Mouse (Mus musculus) kidney, adult 11 months (tissue): ENCODE measurements around the gene Ppp1cb.

Source experiments
- DNase-seq: peaks from one replicate; pipeline ENCODE4 v3.0.0; 2022

Gene Ppp1cb

GRCm38 (mm10) chr5:32445287-32445921 is 13.2 kb upstream of the Ppp1cb start:
- no peak for DNase-seq

GRCm38 (mm10) chr5:32446394-32446793 is 12.2 kb upstream of the Ppp1cb start:
- peak; percentile 76 for DNase-seq

GRCm38 (mm10) chr5:32446810-32447209 is 11.8 kb upstream of the Ppp1cb start:
- no peak for DNase-seq

- DNase-seq = no peak
Observed at GRCm38 (mm10) chr5:32459251-32459881, 723 bp downstream of the Ppp1cb start.

DNA sequence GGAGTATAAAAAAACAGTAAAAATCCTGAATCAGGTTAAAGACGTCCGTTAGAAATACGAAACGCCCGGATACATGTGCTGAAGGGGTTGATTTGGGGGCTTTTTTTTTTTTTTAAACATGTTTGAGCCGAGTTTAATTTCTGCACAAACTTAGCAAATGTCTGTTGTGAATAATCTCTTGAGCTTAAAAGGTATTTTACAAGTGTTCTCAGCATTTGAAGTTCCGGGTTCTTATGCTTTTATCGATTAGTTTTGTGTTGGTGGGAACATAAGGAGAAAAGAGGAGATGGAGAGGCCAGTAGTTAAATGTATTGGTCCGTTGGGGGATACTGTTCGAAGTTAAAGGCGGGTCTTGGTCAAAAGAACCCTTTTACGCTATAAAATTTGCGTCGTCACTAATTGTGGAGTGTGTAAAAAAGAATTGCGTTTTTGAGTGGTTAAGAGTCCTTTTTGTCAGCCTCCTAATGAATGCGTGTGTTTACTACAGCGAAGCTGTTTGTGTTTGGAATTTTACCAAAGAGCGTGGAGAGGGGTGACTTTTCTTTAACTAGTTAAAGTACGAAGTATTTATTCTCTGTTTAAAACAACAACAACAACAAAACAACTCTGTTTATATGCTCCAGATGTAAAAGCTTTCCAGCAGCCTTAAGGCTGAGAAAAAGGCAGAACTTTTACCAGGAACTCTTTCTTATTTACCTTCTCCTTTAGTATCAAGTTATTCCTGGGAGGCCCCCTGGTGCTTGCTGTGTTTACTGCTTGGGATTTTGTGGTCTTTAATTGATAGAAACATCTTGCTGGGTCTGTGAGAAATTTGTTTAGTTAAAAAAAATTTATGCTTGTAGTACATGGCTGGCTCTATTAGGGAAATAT is 1.5 kb downstream of the Ppp1cb start:
- peak; percentile 46 for DNase-seq

GRCm38 (mm10) chr5:32460973-32461372 is 2.3 kb downstream of the Ppp1cb start:
- DNase-seq = no peak

GRCm38 (mm10) chr5:32472332-32473028 is 13.8 kb downstream of the Ppp1cb start:
- peak; percentile 23 for DNase-seq

GRCm38 (mm10) chr5:32473029-32473352 is 14.3 kb downstream of the Ppp1cb start:
- peak; percentile 7 for DNase-seq

GRCm38 (mm10) chr5:32476501-32476900 is 17.9 kb downstream of the Ppp1cb start:
- DNase-seq = no peak

- no peak for DNase-seq
Observed at GRCm38 (mm10) chr5:32478972-32479371, 20.3 kb downstream of the Ppp1cb start.

- DNase-seq = no peak
Observed at GRCm38 (mm10) chr5:32485430-32485829, 26.8 kb downstream of the Ppp1cb start.

- no peak for DNase-seq
Observed at GRCm38 (mm10) chr5:32488044-32488443, 29.4 kb downstream of the Ppp1cb start.

DNA sequence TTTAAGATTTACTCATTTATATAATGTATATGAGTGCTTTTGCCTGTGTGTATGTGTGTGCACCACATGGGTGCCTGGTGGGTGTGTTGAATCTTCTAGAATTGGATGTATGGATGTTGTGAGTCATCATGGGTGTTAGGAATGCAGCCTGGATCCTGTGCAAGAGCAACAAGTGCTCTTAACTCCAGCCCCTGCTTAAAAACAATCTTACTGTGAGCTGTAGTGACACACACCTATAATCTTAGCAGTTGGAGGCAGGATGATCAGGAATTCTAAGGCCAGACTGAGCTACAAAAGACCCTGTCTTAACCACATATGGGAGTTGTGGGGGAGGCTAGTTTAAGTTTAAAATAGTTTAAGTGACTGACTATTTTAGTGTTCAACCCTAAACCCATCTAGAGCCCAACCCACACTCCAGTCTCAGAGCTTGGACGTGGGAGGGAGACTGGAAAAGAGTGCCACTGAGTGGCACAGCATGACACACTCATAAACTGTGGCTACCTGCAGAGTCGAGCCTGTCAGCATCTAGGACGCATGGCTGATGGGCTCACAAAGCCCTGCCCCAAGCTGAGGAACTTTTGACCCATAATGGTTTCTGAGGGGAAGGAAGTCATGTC is 35.5 kb downstream of the Ppp1cb start:
- no peak for DNase-seq

DNA sequence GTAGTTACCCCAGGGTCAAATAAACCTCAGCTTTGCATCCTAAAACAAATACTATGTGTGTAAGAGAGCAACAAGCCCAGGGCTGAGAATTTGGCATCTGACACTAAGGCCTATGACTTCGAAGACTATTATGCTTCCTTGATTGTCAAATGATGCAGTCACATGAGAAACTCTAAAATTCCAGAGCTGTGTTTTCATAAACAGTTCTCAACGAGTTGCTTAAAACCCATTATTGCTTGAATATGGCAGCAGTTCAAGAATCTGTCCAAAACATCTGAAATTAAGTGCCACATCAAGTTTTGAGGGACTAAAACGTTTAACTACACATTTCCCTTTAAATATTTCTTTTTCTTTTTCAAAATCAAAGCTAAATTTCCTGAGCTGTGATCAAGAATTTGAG is 50.1 kb downstream of the Ppp1cb start:
- DNase-seq = no peak

- peak; percentile 6 for DNase-seq
Observed at GRCm38 (mm10) chr5:32520381-32520780, 61.7 kb downstream of the Ppp1cb start.

DNA sequence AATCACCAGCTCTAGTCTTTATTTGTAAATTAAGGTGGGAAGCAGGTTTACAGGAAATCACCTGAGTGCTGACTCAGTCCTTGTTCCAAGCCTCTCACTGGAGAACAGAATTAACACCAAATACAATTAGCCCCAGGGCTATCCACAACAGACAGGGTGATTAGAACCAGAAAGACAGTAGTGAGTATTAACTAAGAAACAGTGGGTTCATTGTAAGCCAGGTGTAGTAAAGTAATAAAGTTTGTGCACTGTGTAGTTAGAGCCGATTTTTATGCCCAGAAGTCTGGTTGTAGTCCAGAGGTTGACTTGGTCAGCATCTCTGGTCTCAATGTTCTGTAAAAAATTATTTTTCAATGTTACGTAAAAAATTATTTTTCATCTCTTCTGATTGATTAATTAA is 90.8 kb downstream of the Ppp1cb start:
- no peak for DNase-seq

GRCm38 (mm10) chr5:32564697-32565096 is 106.1 kb downstream of the Ppp1cb start:
- no peak for DNase-seq
